Mouse (Mus musculus): ENCODE results near the gene Pdap1. TPM values are rescaled to one million over a fixed set of nuclear protein-coding genes. Genes with fewer than 3 reads are reported as not detected.

Gene Pdap1
- total RNA-seq (2023), result 10 to 100 TPM; 44.9 to 52.9 TPM

GRCm38 (mm10) chr5:145139571-145140519, at the start of gene Pdap1, which contains the start of gene Bud31:
Gene Pdap1 (minus strand): TSS chr5:145140238.
Gene Bud31 (plus strand): TSS chr5:145140362.

GRCm38 (mm10) chr5:145166536-145167305, 26.7 kb upstream of the Pdap1 start, which contains the start of the genes Ptcd1 and Cpsf4:
Gene Ptcd1 (minus strand): TSS chr5:145167108.
Gene Cpsf4 (plus strand): TSS chr5:145167213.

GRCm38 (mm10) chr5:145114071-145114605, 25.9 kb downstream of the Pdap1 start, which contains the start of gene Arpc1b:
Gene Arpc1b (plus strand): TSS chr5:145114215.

GRCm38 (mm10) chr5:145083632-145084451, 56.2 kb downstream of the Pdap1 start, which contains the start of the genes Arpc1a and Kpna7:
Gene Arpc1a (plus strand): TSS chr5:145083830.
Gene Kpna7 (minus strand): TSS chr5:145084030.

Other genes with a start within 250 kb of the Pdap1 start
- gene Smurf1, start 174.4 kb downstream of the Pdap1 start, total RNA-seq (2023), result 10 to 100 TPM; 64.2 to 66.1 TPM
- not detected for gene Gm4871, start 107.5 kb downstream of the Pdap1 start, total RNA-seq (2023)
- gene 1700018F24Rik, start 97.2 kb downstream of the Pdap1 start, total RNA-seq (2023), result not detected
- 10 to 100 TPM; 92.1 to 92.3 TPM for gene Arpc1a, start 56.4 kb downstream of the Pdap1 start, total RNA-seq (2023)
- not detected for gene Kpna7, start 56.2 kb downstream of the Pdap1 start, total RNA-seq (2023)
- 100 to 1,000 TPM; 450 to 477 TPM for gene Arpc1b, start 26.0 kb downstream of the Pdap1 start, total RNA-seq (2023)
- 100 to 1,000 TPM; 211 to 259 TPM for gene Bud31, start 124 bp upstream of the Pdap1 start, total RNA-seq (2023)
- 10 to 100 TPM; 20.8 to 26.3 TPM for gene Ptcd1, start 26.9 kb upstream of the Pdap1 start, total RNA-seq (2023)
- 10 to 100 TPM; 42.1 to 48.9 TPM for gene Cpsf4, start 27.0 kb upstream of the Pdap1 start, total RNA-seq (2023)
- 100 to 1,000 TPM; 172 to 185 TPM for gene Atp5j2, start 51.8 kb upstream of the Pdap1 start, total RNA-seq (2023)
- gene Zkscan14, start 61.6 kb upstream of the Pdap1 start, total RNA-seq (2023), result 10 to 100 TPM; 41.0 to 41.3 TPM
- 10 to 100 TPM in 1 of 2 experiments, 1 to 10 TPM in 1; 8.2 to 10.3 TPM for gene Zkscan5, start 64.3 kb upstream of the Pdap1 start, total RNA-seq (2023)
- gene Zfp655, start 91.5 kb upstream of the Pdap1 start, total RNA-seq (2023), result 10 to 100 TPM; 75.1 to 85.1 TPM
- 10 to 100 TPM; 36.2 to 39.4 TPM for gene Zscan25, start 140.3 kb upstream of the Pdap1 start, total RNA-seq (2023)
- gene Cyp3a57, start 205.0 kb upstream of the Pdap1 start, total RNA-seq (2023), result not detected

Data from T-cell, adult 66 days (primary cell).